Mouse (Mus musculus) liver, embryonic 11.5 days (tissue): Measurements from ENCODE around the gene Lrrc42. TPM values are rescaled to one million over a fixed set of nuclear protein-coding genes. Genes with fewer than 3 reads are reported as not detected.

Source experiments
- ATAC-seq: fragments of 200-750 bp; cut with Nextera tagmentation; replicated peaks from 2 replicates; pipeline ENCODE4 v1.8.0; 2017; ENCODE audit warnings: moderate number of reproducible peaks, mild to moderate bottlenecking, moderate TSS enrichment, moderate library complexity; ENCODE audit not compliant: low FRiP score
- DNase-seq: peaks from one replicate; pipeline ENCODE4 v3.0.0-alpha.2; 2017; ENCODE audit warnings: low spot score
- H3K27ac ChIP-seq: fragments of 300-500 bp; sonication (generic); 2 replicates; pipeline ENCODE4 v1.5.1; 2014; ENCODE audit warnings: mild to moderate bottlenecking, low read depth, low read length, control low read depth
- H3K27me3 ChIP-seq: fragments of 300-500 bp; sonication (generic); replicated peaks from 2 replicates; pipeline ENCODE4 v1.6.1; 2014; ENCODE audit warnings: low read length, mixed read lengths; ENCODE audit not compliant: control insufficient read depth, insufficient read depth
- H3K36me3 ChIP-seq: fragments of 300-500 bp; sonication (generic); 2 replicates; pipeline ENCODE4 v1.6.1; 2014; ENCODE audit warnings: mild to moderate bottlenecking, low read length, moderate library complexity, mixed read lengths; ENCODE audit not compliant: control insufficient read depth, insufficient read depth
- H3K4me1 ChIP-seq: fragments of 300-500 bp; sonication (generic); replicated peaks from 2 replicates; pipeline ENCODE4 v1.6.1; 2014; ENCODE audit warnings: low read length, mixed read lengths; ENCODE audit not compliant: control insufficient read depth, insufficient read depth
- H3K4me2 ChIP-seq: fragments of 300-500 bp; sonication (generic); 2 replicates; pipeline ENCODE4 v1.6.1; 2014; ENCODE audit warnings: mild to moderate bottlenecking, control low read depth, moderate library complexity
- H3K4me3 ChIP-seq: fragments of 300-500 bp; sonication (generic); 2 replicates; pipeline ENCODE4 v1.5.1; 2014; ENCODE audit warnings: low read depth, low read length, control low read depth
- H3K9ac ChIP-seq: fragments of 300-500 bp; sonication (generic); 2 replicates; pipeline ENCODE4 v1.6.1; 2014; ENCODE audit warnings: low read depth, low read length, control low read depth
- H3K9me3 ChIP-seq: fragments of 300-500 bp; sonication (generic); 2 replicates; pipeline ENCODE4 v1.6.1; 2016; ENCODE audit warnings: low read length, inconsistent platforms, mixed read lengths; ENCODE audit not compliant: control insufficient read depth
- WGBS: fragments of 180-500 bp; shearing (Covaris S2); extraction: QIAGEN DNeasy Blood & Tissue Kit; methylation state at CpG from one replicate; pipeline ENCODE4 v1.1.7; 2014; 5-methylcytosine and 5-hydroxymethylcytosine counted together
- polyA plus RNA-seq: library from polyadenylated mRNA; unstranded; fragments of >200 nt; fragmentation: Nextera tagmentation; extraction: Ambion mirVana; gene quantifications from 2 replicates; pipeline ENCODE4 v1.2.1, GENCODE M21; 2014

Lrrc42 gene
- polyA plus RNA-seq, 1 experiment from 2014 or later: 40.7 TPM

DNA sequence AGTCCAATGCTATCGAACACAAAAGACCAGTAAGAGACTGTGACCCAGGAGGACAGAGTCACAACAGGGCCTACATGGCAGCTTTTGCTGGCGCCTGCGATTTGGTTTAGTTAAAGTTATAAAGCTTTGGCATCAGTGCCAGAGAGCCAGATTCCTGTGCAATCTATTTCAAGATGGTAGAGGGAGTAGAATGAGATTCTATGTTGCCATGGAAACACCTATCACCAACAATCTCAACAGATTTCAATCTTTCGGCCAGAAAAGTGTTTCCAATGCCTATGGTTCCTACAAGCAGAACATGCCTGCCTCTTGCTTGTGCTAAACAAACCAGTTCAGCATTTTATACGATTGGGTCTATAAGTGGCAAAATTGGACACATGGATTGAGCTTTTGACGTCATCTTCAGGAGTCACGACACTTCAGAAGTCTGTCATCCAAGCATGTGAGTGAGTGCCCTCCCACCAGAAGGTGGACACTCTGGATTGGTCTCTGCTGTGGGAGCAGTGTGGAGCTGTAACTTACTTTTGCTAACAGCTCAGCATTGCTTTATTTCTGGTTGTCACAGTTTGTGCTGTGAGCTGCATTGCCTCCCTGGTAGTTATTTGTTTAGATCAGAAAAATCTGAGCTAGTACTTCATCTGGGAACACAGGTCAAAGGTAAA, 38.4 kb upstream of the Lrrc42 start:
- no peaks in the 10 kb centered on the region for H3K4me1 ChIP-seq
- ATAC-seq: no peak
- no peaks in the 10 kb centered on the region for H3K9me3 ChIP-seq
- 81% methylated on average over 7 of the region's 7 CpGs for WGBS
- no peaks in the 10 kb centered on the region for H3K36me3 ChIP-seq
- no peaks in the 10 kb centered on the region for H3K27me3 ChIP-seq
- DNase-seq: no peak
- H3K4me3 ChIP-seq: no peak overlapping the region
- H3K9ac ChIP-seq: no peak overlapping the region
- H3K27ac ChIP-seq: no peak overlapping the region
- no peak overlapping the region for H3K4me2 ChIP-seq

DNA sequence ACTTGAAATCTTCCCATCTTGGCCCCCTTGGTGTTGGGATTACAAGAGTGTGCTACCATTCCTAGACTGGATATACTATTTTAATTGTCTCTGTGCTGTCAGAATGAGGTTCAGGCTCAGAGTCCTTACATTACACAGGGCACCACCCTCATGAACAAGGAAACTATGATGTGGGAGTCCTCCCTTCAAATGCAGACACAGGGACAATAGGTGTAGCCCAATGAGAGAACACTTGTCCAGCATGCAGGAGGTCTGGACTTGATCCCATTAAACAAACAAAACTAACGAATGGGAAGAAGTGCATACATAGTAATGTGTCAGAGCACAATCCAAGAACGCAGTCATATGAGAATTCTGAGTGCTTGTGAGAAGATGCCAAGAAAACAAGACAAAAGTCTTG, 34.2 kb upstream of the Lrrc42 start:
- Histone ChIP-seq H3K4me3 (no peak overlapping the region), H3K4me2 (no peak overlapping the region), H3K36me3 (no peaks in the 10 kb centered on the region), H3K9me3 (no peaks in the 10 kb centered on the region), H3K9ac (no peak overlapping the region), H3K27me3 (no peaks in the 10 kb centered on the region), H3K4me1 (no peaks in the 10 kb centered on the region), H3K27ac (no peak overlapping the region)
- DNase-seq (peak; percentile 8), ATAC-seq (no peak)
- WGBS: 81% methylated on average over 2 of the region's 2 CpGs

DNA sequence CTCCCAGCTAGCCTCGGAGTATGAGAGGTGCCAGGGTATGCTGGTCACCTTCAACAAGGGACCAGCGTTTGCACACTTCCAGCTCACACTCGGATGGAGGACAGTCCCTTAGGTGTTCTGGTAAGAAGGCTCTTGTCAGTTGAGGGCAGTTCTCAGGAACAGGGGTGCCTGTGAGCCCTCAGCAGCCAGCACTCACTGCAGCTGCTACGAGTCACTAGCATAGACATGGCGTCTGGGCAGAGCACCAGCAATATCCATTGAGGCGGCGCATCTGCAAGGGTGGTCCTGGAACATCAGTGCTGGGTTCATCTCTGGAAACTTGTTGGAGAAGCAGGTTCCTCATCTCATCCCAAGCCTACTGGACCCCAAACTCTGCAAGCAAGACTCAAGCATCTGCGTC, 33.1 kb upstream of the Lrrc42 start:
- 88% methylated on average over 8 of the region's 8 CpGs for WGBS
- Histone ChIP-seq H3K9me3 (no peaks in the 10 kb centered on the region), H3K27me3 (no peaks in the 10 kb centered on the region), H3K36me3 (no peaks in the 10 kb centered on the region), H3K4me1 (no peaks in the 10 kb centered on the region), H3K4me3 (no peak overlapping the region), H3K9ac (no peak overlapping the region), H3K4me2 (no peak overlapping the region), H3K27ac (no peak overlapping the region)
- ATAC-seq: no peak
- no peak for DNase-seq

DNA sequence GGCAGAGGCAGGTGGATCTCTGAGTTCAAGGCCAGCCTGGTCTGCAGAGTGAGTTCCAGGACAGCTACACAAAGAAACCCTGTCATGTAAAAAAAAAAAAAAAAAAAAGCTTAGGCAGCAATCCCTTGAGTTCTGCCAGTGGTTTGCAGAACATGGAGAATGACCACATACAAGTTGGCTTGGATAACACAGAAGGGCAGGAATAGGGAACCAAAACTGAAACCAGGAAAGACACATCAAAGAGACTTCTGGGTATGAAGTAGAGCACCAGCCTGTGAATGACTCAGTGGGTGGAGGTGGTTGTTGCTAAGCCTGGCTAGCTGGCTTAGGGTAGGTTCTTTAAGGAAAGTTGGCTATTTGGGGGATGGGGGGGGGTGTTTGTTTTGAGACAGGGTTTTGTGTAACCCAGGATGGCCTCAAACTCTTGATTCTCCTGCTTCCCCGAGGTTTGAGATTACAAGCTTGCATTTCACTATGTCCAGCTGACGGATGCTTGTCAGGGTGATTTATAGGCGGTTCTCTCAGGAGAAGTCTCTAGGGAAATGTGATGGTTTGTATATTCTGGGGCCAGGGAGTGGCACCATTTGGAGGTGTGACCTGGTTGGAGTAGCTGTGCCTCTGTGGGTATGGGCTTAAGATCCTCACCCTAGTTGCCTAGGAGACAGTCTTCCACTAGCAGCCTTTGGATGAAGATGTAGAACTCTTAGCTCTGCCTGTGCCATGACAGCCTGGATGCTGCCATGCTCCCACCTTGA, 32.3 kb upstream of the Lrrc42 start:
- no peak for DNase-seq
- H3K9ac ChIP-seq: no peak overlapping the region
- H3K4me3 ChIP-seq: no peak overlapping the region
- H3K4me1 ChIP-seq: no peaks in the 10 kb centered on the region
- no peak overlapping the region for H3K27ac ChIP-seq
- ATAC-seq: no peak
- 72% methylated on average over 3 of the region's 3 CpGs for WGBS
- H3K36me3 ChIP-seq: no peaks in the 10 kb centered on the region
- no peak overlapping the region for H3K4me2 ChIP-seq
- no peaks in the 10 kb centered on the region for H3K9me3 ChIP-seq
- no peaks in the 10 kb centered on the region for H3K27me3 ChIP-seq

- ATAC-seq: no peak
- H3K4me2 ChIP-seq: no peak overlapping the region
- 78% methylated on average over 7 of the region's 7 CpGs for WGBS
- DNase-seq: no peak
- no peaks in the 10 kb centered on the region for H3K4me1 ChIP-seq
- H3K27me3 ChIP-seq: no peaks in the 10 kb centered on the region
- H3K4me3 ChIP-seq: no peak overlapping the region
- H3K9ac ChIP-seq: no peak overlapping the region
- H3K9me3 ChIP-seq: no peaks in the 10 kb centered on the region
- H3K36me3 ChIP-seq: no peaks in the 10 kb centered on the region
- no peak overlapping the region for H3K27ac ChIP-seq
Measured at GRCm38 (mm10) chr4:107280843-107281475, 27.6 kb upstream of the Lrrc42 start.

DNA sequence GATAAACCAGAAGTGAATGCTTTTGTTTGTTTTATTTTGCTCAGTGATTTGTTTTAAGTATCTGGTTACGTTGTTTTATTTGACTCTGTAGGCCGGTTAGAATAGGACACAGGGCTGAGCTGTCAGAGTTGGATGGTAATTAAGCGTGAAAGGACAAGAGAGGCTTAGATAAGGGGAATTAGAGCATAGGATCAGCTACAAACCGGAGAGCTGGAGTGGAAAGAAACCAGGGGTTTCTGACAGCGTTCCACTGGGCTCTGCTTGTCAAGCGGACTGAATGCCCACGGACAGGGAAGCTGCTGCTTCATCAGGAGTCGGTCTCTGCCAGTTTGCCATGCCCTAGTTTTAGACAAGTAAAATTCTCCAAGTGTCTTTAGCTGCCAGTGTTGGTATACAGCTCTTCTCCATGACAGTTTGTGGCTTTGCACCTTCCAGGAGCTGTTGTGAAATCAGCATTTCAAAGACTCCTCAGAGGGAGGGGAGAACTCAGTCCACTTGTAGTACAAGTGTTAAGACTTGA, 24.9 kb upstream of the Lrrc42 start:
- H3K36me3 ChIP-seq: no peaks in the 10 kb centered on the region
- ATAC-seq: no peak
- H3K27me3 ChIP-seq: no peaks in the 10 kb centered on the region
- H3K4me3 ChIP-seq: no peak overlapping the region
- H3K4me1 ChIP-seq: no peaks in the 10 kb centered on the region
- H3K27ac ChIP-seq: no peak overlapping the region
- no peak for DNase-seq
- H3K4me2 ChIP-seq: no peak overlapping the region
- no peak overlapping the region for H3K9ac ChIP-seq
- WGBS: 45% methylated on average over 8 of the region's 8 CpGs
- H3K9me3 ChIP-seq: no peaks in the 10 kb centered on the region

- Histone ChIP-seq H3K27me3 (no peaks in the 10 kb centered on the region), H3K4me2 (no peak overlapping the region), H3K9me3 (no peaks in the 10 kb centered on the region), H3K27ac (no peak overlapping the region), H3K9ac (no peak overlapping the region), H3K36me3 (no peaks in the 10 kb centered on the region), H3K4me3 (no peak overlapping the region), H3K4me1 (no peaks in the 10 kb centered on the region)
- WGBS: 74% methylated on average over 5 of the region's 5 CpGs
- ATAC-seq (no peak), DNase-seq (no peak)
Measured at GRCm38 (mm10) chr4:107274511-107274910, 21.2 kb upstream of the Lrrc42 start.

DNA sequence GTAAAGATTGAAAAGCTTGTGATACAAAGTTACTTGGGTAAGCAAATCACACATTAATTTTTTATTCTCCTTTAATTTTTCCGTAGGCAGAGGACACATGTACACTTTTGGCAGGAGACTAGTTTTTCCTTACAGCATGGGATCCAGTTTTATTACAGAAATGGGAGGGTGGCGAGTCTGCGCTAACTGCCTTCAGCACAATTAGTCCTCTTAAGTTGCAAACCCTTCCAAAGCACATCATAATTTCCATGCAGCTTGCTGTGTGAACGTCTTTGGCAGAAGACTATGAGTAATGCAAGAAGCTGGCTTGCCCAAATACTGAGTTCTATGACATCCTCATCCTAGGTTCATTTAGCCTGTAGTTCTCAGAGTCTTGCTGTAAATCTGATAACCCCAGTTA, 20.4 kb upstream of the Lrrc42 start:
- DNase-seq (no peak), ATAC-seq (no peak)
- WGBS: 75% methylated on average over 4 of the region's 4 CpGs

More for the DNA sequence above, 20.4 kb upstream of the Lrrc42 start:
- Histone ChIP-seq H3K27ac (no peak overlapping the region), H3K27me3 (no peaks in the 10 kb centered on the region), H3K9ac (no peak overlapping the region), H3K4me1 (no peaks in the 10 kb centered on the region), H3K4me3 (no peak overlapping the region), H3K9me3 (no peaks in the 10 kb centered on the region), H3K36me3 (no peaks in the 10 kb centered on the region), H3K4me2 (no peak overlapping the region)
